Mouse (Mus musculus) olfactory bulb, adult 2 months (tissue): ENCODE data around the gene 4430402I18Rik.

Experiments used
- CTCF ChIP-seq: fragments of 200-500 bp; IDR thresholded peaks from 2 replicates; pipeline ENCODE4 v1.5.1; 2012; ENCODE audit warnings: low read depth, mild to moderate bottlenecking, low read length, moderate library complexity; ENCODE audit not compliant: insufficient read depth
- POLR2A ChIP-seq: fragments of 200-500 bp; IDR thresholded peaks from 2 replicates; pipeline ENCODE4 v1.6.1; 2012; ENCODE audit warnings: mild to moderate bottlenecking, low read depth, low read length, moderate library complexity; ENCODE audit not compliant: insufficient read depth

DNA sequence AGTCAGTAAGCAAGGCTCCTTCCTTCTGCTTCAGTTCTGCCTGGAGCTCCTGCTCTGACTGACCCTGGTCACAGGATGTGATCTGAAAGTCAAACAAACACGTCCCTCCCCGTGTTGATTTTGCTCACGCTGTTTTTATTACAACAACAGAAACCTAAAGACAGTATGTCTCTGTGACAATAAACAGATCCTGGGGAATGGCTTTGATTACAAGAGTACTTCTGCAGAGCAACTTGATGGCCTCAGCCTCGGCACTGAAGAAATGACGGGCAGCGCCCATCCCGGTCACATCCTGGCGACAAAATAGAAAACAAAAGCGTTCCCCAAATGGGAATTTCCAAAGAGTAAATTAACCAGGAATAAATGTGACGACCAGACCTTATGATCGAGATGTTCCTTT is 2.7 kb upstream of the 4430402I18Rik start:
- TF ChIP-seq CTCF (no peak), POLR2A (no peak)
